Mouse (Mus musculus): ENCODE results near the gene Tmem243.

- TF ChIP-seq CTCF (IDR thresholded peaks at IDR 0.05; ENCODE audit: low read depth, low read length) (no peak), GATA1 (IDR thresholded peaks at IDR 0.05; ENCODE audit: borderline replicate concordance, low read length) (no peak), POLR2AphosphoS5 (IDR thresholded peaks at IDR 0.05; ENCODE audit: insufficient replicate concordance, low read depth, low read length) (no peak)
Measured at GRCm38 (mm10) chr5:9068886-9069285, 31.6 kb upstream of the Tmem243 start.
